Mouse (Mus musculus) right cerebral cortex, postnatal 4 days (tissue): ENCODE measurements around the gene Gm21974.
"Not testable (repeated sequence)": the region's sequence is repeated elsewhere in the genome, so short reads cannot be mapped to it uniquely, and the experiment has no call there.

Experiments
- DNase-seq: peaks from one replicate; pipeline ENCODE4 v3.0.0-alpha.2; 2022

Gm21974 gene

GRCm38 (mm10) chr7:127875627-127876001 lies 19.6 kb downstream of the Gm21974 start:
- DNase-seq, result peak; percentile 91

- DNase-seq, result no peak
Observed at GRCm38 (mm10) chr7:127874812-127875626, 20.2 kb downstream of the Gm21974 start.

GRCm38 (mm10) chr7:127870136-127870821 lies 25.0 kb downstream of the Gm21974 start:
- DNase-seq, result no peak

GRCm38 (mm10) chr7:127869149-127869810 lies 26.0 kb downstream of the Gm21974 start:
- no peak for DNase-seq

- DNase-seq, result no peak
Observed at GRCm38 (mm10) chr7:127867641-127868040, 27.6 kb downstream of the Gm21974 start.

GRCm38 (mm10) chr7:127866434-127866833 lies 28.8 kb downstream of the Gm21974 start:
- DNase-seq, result no peak

- DNase-seq, result no peak
Observed at GRCm38 (mm10) chr7:127858258-127858657, 37.0 kb downstream of the Gm21974 start.

- no peak for DNase-seq
Observed at GRCm38 (mm10) chr7:127850906-127851305, 44.3 kb downstream of the Gm21974 start.

GRCm38 (mm10) chr7:127849973-127850875 lies 45.0 kb downstream of the Gm21974 start:
- DNase-seq, result no peak

- DNase-seq, result peak; percentile 71
Observed at GRCm38 (mm10) chr7:127842001-127842718, 53.1 kb downstream of the Gm21974 start.

- peak; percentile 93 for DNase-seq
Observed at GRCm38 (mm10) chr7:127841340-127842000, 53.8 kb downstream of the Gm21974 start.

- peak; percentile 42 for DNase-seq
Observed at GRCm38 (mm10) chr7:127840886-127841285, 54.4 kb downstream of the Gm21974 start.

GRCm38 (mm10) chr7:127840031-127840430 lies 55.2 kb downstream of the Gm21974 start:
- DNase-seq, result not testable (repeated sequence)

- not testable (repeated sequence) for DNase-seq
Observed at GRCm38 (mm10) chr7:127837878-127838277, 57.4 kb downstream of the Gm21974 start.

- no peak for DNase-seq
Observed at GRCm38 (mm10) chr7:127837473-127837872, 57.8 kb downstream of the Gm21974 start.
